Mouse (Mus musculus) thymus, adult 2 months (tissue): ENCODE results near the gene Kdm1a.

Experiments used
- CTCF ChIP-seq: fragments of 200-500 bp; IDR thresholded peaks from 2 replicates; pipeline ENCODE4 v1.5.1; 2012; ENCODE audit warnings: mild to moderate bottlenecking, control low read depth, low read length, moderate library complexity, borderline replicate concordance; ENCODE audit not compliant: control insufficient read depth, poor library complexity, insufficient read depth; ENCODE audit errors: extremely low read depth
- POLR2A ChIP-seq: fragments of 200-500 bp; IDR thresholded peaks from 2 replicates; pipeline ENCODE4 v1.6.1; 2012; ENCODE audit warnings: mild to moderate bottlenecking, low read length, control low read depth, moderate library complexity; ENCODE audit not compliant: control insufficient read depth, poor library complexity, insufficient read depth; ENCODE audit errors: extremely low read depth

GRCm38 (mm10) chr4:136511708-136512107, 90.8 kb downstream of the Kdm1a start:
- no peak for TF ChIP-seq CTCF
- no peak for TF ChIP-seq POLR2A
